Mouse (Mus musculus) gastrocnemius, postnatal 10 days (tissue): ENCODE data around the gene Adcy5. TPM values are rescaled to one million over a fixed set of nuclear protein-coding genes. Genes with fewer than 3 reads are reported as not detected.
A peak's percentile ranks its signal among the peaks of the same experiment; 100 is the strongest.

Experiments
- DNase-seq: peaks from one replicate; pipeline ENCODE4 v3.0.0; 2021; ENCODE audit warnings: mixed read lengths
- long read RNA-seq, 2 experiments: library from polyadenylated mRNA; stranded (forward); transcript quantifications; one replicate each; pipeline ENCODE4 v2.0.0; 2021
- total RNA-seq, 2 experiments: library from RNA; stranded (reverse); gene quantifications; 2 replicates each; pipeline ENCODE4 v1.2.3; 2021

The Adcy5 gene
- 1 to 10 TPM; 2.4 to 3.1 TPM for total RNA-seq
- long read RNA-seq, experiment 1, full-length matches to known transcripts, result 5 of 7 reads
- long read RNA-seq, experiment 1, partial matches to known transcripts, result 1 of 7 reads
- long read RNA-seq, experiment 1, other reads (novel, unspliced or antisense), result 1 of 7 reads
- long read RNA-seq, experiment 2, full-length matches to known transcripts, result 2 of 6 reads
- long read RNA-seq, experiment 2, partial matches to known transcripts, result 4 of 6 reads
- long read RNA-seq, experiment 2, other reads (novel, unspliced or antisense), result 0 of 6 reads

DNA sequence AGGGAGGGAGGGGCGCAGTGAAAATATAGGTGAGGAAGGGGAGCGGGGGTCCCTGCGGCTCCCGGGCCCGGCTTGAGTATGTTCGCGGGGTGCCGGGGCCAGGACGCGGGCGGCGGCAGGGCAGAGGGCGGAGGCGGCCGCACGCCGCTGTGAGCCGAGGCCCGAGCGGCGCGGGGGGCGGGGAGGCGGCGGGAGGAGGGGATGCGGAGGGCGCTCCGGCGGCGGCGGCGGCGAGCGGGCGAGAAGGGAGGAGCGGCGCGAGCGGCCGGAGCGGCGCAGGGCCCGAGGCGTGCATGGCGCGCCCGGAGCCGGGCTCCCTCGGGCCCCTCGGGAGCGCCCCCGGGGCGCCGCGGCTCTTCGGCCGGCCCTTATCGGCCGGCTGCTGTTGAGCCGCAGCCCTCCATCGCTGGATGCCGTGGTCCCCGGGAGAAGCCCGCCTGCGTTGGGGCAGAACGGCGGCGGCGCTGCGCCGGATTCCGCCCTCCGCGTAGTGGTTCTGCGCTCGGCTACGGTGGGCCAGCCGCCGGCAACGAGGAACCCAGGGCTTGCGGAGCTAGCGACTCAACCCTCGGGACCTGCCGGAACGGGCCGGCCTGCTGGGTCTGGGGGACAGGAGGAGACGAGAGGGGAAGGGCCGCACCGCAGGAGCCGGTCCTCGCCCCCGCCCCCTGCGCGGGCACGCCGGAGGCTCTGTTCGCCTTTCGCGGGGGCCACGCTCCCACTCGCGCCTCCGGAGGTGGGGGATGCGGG, at the start of gene Adcy5:
Adcy5 (plus strand) TSS at position 237 of the 750 bp plus-strand sequence.
- peak; percentile 50 for DNase-seq

GRCm38 (mm10) chr16:35107985-35108384, 46.7 kb upstream of the Adcy5 start:
- no peak for DNase-seq

GRCm38 (mm10) chr16:35109156-35109555, 45.5 kb upstream of the Adcy5 start:
- no peak for DNase-seq

DNA sequence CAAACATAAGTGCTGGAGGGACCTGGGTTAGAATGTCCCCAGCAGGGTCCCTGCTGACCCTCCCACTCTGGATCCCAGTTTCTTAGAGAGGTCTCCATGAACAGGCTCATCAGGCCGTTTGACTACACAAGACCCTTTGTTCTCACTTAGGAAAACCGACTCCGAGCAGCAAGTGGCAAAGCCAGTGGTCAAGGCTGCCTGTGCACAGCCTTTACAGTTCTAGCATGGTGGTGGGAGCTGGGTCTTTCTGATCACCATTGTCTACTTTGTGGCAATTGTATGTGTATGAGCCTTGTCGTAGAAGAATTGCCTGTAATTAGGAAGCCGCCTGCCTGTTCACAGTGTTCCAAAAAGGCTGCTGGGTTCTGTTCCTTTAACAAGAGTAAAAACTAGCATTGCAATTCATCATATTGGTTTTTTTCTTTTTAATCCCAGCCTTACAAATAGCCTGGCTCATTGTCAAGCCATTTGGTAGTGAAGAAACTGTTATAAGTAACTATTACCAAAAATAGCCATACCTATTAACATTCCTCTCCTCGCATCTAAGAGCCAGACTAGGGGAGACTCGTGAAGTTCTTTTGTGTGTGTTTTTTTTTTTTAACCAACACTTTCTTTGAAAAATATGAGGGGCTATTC, 44.9 kb upstream of the Adcy5 start:
- DNase-seq, result no peak

DNA sequence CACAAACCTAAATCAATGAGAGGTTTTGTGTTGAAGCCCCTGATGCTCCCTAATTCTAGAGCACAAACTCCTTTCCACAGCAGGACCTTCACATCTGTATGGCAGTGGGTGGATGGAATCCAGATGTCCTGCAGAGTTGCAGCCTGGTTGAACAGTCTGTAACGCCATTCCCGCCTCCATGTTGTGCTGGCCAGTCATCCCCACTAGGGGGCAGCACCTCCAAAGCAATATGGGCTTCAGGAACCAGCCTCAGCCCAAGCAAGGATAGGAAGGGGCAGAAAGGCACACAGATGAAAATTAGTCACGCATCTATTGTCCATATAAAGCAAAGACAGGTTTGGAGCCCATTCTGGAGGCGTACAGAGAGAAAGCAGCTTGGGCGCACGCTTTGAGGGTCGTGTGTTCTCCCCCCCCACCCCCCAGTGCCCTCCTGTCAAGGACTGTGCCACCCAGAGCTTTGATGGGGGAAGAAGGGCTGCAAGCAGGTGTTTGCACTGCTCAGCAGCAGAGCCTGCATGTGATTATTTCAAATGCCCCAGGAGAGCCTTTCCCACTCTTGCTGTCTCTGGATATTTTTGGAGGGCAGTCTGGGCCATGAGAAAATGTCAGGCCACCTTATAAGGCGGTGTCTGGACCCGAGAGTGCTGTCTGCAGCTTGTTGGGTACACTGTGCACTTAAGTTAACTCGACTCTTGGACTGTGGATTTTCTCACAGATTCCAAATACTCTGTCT, 44.1 kb upstream of the Adcy5 start:
- peak; percentile 90 for DNase-seq

GRCm38 (mm10) chr16:35111143-35111620, 43.5 kb upstream of the Adcy5 start:
- peak; percentile 56 for DNase-seq

- no peak for DNase-seq
These were observed 41.2 kb upstream of the Adcy5 start for GRCm38 (mm10) chr16:35113496-35113895.

- DNase-seq, result no peak
These were observed 38.2 kb upstream of the Adcy5 start for GRCm38 (mm10) chr16:35116328-35116956.

DNA sequence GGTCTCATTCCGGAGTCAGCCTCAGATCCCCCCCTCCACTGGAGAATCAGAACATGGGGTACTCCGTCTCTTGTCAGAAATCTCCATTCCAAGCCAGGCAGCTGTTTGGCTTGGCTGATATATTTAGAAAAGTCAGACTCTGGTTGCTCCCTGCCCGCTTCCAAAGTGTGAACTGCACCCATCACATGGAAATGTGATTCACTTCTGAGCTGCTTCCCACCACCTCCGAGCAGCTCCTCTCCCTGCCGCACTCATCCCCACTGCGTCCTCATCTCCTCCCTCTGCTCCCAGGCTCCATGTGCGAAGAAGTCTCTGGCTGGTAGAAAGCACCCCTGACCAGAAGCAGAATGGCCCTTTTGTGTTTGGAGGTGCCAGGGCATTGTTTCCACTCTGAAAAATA, 37.2 kb upstream of the Adcy5 start:
- DNase-seq, result no peak

- DNase-seq, result no peak
These were observed 34.1 kb upstream of the Adcy5 start for GRCm38 (mm10) chr16:35120603-35121002.

- no peak for DNase-seq
These were observed 27.4 kb upstream of the Adcy5 start for GRCm38 (mm10) chr16:35127270-35127669.

DNA sequence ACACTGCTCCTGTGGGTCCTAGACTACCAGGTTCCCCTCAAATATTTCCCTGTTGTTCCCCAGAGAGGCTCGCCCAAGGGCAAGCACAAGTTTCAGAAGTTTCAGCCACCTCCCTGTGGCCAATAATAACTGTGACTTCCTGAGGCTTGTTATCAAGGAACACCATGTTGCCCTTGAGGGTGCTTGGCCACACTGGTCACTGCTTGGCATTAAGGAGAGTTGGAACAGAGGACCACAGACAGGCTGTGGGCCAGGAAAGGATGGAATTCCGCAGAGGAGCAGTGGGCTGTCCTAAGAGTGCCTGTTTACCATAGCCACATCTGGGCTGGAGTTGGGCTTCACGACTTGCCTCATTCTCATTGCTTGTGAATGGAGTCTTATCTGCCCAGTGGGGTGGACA, 24.5 kb upstream of the Adcy5 start:
- no peak for DNase-seq

- DNase-seq, result no peak
These were observed 15.3 kb upstream of the Adcy5 start for GRCm38 (mm10) chr16:35139416-35139815.

DNA sequence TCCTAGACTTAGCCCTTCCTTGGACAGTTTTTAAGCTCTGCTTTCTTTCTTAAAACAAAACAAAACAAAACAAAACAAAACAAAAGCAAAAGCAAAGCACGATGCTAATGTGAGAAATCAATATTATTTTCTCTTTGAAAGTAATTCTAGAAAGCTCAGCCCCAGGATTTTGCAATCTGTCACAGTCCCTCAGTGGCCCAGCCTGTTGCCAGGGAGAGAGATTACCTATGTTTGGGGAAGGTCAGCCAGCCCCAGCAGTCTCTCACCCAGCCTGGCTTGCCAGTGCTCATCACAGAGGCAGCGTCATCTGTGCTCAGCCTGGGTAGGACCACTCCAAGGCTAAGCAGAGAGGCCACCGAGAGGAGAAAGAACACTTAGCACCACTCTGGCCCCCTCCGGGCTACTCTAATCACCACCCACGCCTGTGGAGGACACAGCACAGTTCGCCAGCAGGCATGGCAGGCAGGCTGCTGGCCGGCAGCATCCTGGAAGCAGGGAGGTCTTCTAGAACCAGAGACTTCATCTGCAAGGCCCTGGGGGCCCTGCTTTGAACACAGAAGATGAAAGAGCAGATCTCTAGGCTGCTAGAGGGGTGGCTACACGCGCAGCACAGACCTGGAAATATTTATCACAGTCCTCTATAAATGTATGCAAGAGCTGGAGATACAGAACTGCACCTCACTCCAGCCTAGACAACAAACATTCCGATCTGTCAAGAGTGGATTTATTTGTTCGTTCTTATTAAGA, 14.6 kb upstream of the Adcy5 start:
- DNase-seq, result no peak

GRCm38 (mm10) chr16:35140620-35140975, 14.1 kb upstream of the Adcy5 start:
- DNase-seq, result no peak

DNA sequence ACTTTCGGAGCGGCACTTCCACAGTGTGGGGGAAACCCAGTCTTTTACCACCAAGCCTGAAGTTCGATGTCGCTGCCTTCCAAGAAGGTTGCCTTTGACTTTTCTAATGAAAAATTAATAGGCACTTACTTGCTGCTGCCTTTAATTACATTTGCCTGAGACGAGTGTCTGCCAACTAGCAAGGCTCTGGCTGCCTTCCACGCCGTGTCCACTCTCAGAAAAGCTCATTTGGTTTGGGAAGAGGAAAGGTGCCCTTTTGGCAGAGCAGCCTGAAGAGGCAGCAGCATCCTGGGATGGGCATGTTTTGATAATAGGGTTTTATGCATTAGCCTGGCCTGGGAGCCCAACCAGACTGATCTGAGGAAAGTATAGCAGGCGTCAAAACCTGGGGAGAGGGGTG, 12.8 kb upstream of the Adcy5 start:
- DNase-seq, result no peak

DNA sequence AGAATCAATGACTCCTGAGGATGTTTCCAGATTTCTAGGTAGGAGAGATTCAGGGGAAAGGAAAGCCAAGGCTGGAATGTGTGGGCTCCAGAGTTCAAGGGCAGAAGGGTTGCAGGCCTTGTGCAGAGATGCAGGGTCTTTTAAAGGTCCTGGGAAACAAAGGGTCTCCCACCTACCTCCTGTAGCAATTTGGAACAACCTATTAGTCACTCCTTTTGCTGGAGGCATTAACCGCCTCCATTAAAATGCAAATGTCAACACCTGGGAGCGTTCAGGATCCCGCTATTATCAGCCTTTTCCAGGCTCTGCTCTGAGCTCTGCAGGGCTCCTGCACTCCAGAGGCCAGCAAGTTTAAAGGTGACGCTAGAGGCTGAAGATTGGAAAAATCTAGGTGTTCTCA, 8.5 kb upstream of the Adcy5 start:
- no peak for DNase-seq

GRCm38 (mm10) chr16:35153146-35153755, 1.4 kb upstream of the Adcy5 start:
- DNase-seq, result no peak

- no peak for DNase-seq
These were observed 434 bp upstream of the Adcy5 start for GRCm38 (mm10) chr16:35154245-35154640.

- peak; percentile 45 for DNase-seq
These were observed 971 bp downstream of the Adcy5 start for GRCm38 (mm10) chr16:35155391-35156305.
